Mouse (Mus musculus): Measurements from ENCODE around the gene Myoc. TPM values are rescaled to one million over a fixed set of nuclear protein-coding genes. Genes with fewer than 3 reads are reported as not detected.

Myoc gene
- polyA plus RNA-seq, 1 experiment: 0.99 TPM

GRCm38 (mm10) chr1:162636516-162636915 is 2.4 kb upstream of the Myoc start:
- Histone ChIP-seq H3K4me1 (ENCODE audit: control insufficient read depth, insufficient read depth, low read length) (no peaks in the 10 kb centered on the region), H3K36me3 (ENCODE audit: control insufficient read depth, insufficient read depth, low read length) (no peaks in the 10 kb centered on the region), H3K4me3 (ENCODE audit: control insufficient read depth, low read depth, low read length) (no peak overlapping the region), H3K27ac (ENCODE audit: control insufficient read depth, insufficient read depth, low read depth, low read length) (no peak overlapping the region), H3K27me3 (ENCODE audit: control insufficient read depth, insufficient read depth, low read length) (no peaks in the 10 kb centered on the region)
- TF ChIP-seq CTCF (IDR thresholded peaks at IDR 0.05; ENCODE audit: control insufficient read depth, insufficient read depth, insufficient replicate concordance, low read depth, low read length) (no peak), POLR2A (IDR thresholded peaks at IDR 0.05; ENCODE audit: control insufficient read depth, low read depth, low read length) (no peak)

DNA sequence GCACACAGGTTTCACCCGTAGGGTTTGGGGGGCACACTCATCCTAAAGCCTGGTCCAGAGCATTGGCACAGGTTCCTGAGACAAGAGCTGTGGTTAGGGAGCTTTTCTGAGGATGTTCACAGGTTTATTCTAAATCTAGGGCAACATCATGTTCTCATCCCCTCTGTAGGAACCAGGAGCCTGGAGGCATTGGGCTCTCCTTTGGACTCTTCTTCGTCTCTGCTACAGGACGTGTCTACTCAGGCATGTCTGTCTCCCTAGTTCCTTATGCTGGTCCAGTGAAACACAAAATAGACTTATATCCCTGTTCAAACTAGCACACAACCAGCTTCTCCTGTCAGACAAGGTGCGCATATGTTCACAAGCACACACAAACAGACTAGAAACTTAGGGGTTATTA is 420 bp upstream of the Myoc start:
- no peaks in the 10 kb centered on the region for H3K4me1 ChIP-seq (ENCODE audit: control insufficient read depth, insufficient read depth, low read length)
- TF ChIP-seq POLR2A (IDR thresholded peaks at IDR 0.05; ENCODE audit: control insufficient read depth, low read depth, low read length): no peak
- no peak for TF ChIP-seq CTCF (IDR thresholded peaks at IDR 0.05; ENCODE audit: control insufficient read depth, insufficient read depth, insufficient replicate concordance, low read depth, low read length)
- no peaks in the 10 kb centered on the region for H3K27me3 ChIP-seq (ENCODE audit: control insufficient read depth, insufficient read depth, low read length)
- no peaks in the 10 kb centered on the region for H3K36me3 ChIP-seq (ENCODE audit: control insufficient read depth, insufficient read depth, low read length)
- H3K4me3 ChIP-seq (ENCODE audit: control insufficient read depth, low read depth, low read length): no peak overlapping the region
- H3K27ac ChIP-seq (ENCODE audit: control insufficient read depth, insufficient read depth, low read depth, low read length): no peak overlapping the region

GRCm38 (mm10) chr1:162639861-162640260 is 906 bp downstream of the Myoc start:
- Histone ChIP-seq H3K4me1 (ENCODE audit: control insufficient read depth, insufficient read depth, low read length) (no peaks in the 10 kb centered on the region), H3K4me3 (ENCODE audit: control insufficient read depth, low read depth, low read length) (no peak overlapping the region), H3K36me3 (ENCODE audit: control insufficient read depth, insufficient read depth, low read length) (no peaks in the 10 kb centered on the region), H3K27ac (ENCODE audit: control insufficient read depth, insufficient read depth, low read depth, low read length) (no peak overlapping the region), H3K27me3 (ENCODE audit: control insufficient read depth, insufficient read depth, low read length) (no peaks in the 10 kb centered on the region)
- TF ChIP-seq CTCF (IDR thresholded peaks at IDR 0.05; ENCODE audit: control insufficient read depth, insufficient read depth, insufficient replicate concordance, low read depth, low read length) (no peak), POLR2A (IDR thresholded peaks at IDR 0.05; ENCODE audit: control insufficient read depth, low read depth, low read length) (no peak)

DNA sequence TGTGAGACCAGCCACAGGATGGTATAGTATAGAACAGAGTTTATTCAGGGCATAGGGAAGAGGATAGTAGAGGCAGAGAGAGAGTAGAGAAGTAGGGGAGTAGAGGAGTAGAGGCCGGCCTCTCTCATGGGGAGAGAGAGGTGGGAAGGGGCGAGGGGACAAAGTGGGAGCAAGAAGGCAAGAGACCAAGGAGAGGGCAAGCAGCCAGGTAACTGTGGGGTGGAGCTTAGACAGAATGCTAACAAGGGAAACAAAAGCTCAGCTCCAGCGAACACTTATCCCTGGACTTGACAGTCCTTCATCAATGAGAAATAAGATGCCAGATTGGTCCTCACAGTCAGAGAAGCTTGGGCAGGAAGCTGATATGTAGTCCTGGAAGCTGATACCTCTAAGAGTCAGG is 3.6 kb downstream of the Myoc start:
- Histone ChIP-seq H3K36me3 (ENCODE audit: control insufficient read depth, insufficient read depth, low read length) (no peaks in the 10 kb centered on the region), H3K27me3 (ENCODE audit: control insufficient read depth, insufficient read depth, low read length) (no peaks in the 10 kb centered on the region), H3K27ac (ENCODE audit: control insufficient read depth, insufficient read depth, low read depth, low read length) (no peak overlapping the region), H3K4me3 (ENCODE audit: control insufficient read depth, low read depth, low read length) (no peak overlapping the region), H3K4me1 (ENCODE audit: control insufficient read depth, insufficient read depth, low read length) (no peaks in the 10 kb centered on the region; the same call in none of the 2 replicates)
- no peak for TF ChIP-seq CTCF (IDR thresholded peaks at IDR 0.05; ENCODE audit: control insufficient read depth, insufficient read depth, insufficient replicate concordance, low read depth, low read length)
- TF ChIP-seq POLR2A (IDR thresholded peaks at IDR 0.05; ENCODE audit: control insufficient read depth, low read depth, low read length): no peak

- Histone ChIP-seq H3K4me3 (ENCODE audit: control insufficient read depth, low read depth, low read length) (no peak overlapping the region), H3K27me3 (ENCODE audit: control insufficient read depth, insufficient read depth, low read length) (no peaks in the 10 kb centered on the region), H3K4me1 (ENCODE audit: control insufficient read depth, insufficient read depth, low read length) (no peaks in the 10 kb centered on the region; the same call in none of the 2 replicates), H3K36me3 (ENCODE audit: control insufficient read depth, insufficient read depth, low read length) (no peaks in the 10 kb centered on the region), H3K27ac (ENCODE audit: control insufficient read depth, insufficient read depth, low read depth, low read length) (no peak overlapping the region)
- TF ChIP-seq POLR2A (IDR thresholded peaks at IDR 0.05; ENCODE audit: control insufficient read depth, low read depth, low read length) (no peak), CTCF (IDR thresholded peaks at IDR 0.05; ENCODE audit: control insufficient read depth, insufficient read depth, insufficient replicate concordance, low read depth, low read length) (no peak)
Measured at GRCm38 (mm10) chr1:162643752-162644151, 4.8 kb downstream of the Myoc start.

DNA sequence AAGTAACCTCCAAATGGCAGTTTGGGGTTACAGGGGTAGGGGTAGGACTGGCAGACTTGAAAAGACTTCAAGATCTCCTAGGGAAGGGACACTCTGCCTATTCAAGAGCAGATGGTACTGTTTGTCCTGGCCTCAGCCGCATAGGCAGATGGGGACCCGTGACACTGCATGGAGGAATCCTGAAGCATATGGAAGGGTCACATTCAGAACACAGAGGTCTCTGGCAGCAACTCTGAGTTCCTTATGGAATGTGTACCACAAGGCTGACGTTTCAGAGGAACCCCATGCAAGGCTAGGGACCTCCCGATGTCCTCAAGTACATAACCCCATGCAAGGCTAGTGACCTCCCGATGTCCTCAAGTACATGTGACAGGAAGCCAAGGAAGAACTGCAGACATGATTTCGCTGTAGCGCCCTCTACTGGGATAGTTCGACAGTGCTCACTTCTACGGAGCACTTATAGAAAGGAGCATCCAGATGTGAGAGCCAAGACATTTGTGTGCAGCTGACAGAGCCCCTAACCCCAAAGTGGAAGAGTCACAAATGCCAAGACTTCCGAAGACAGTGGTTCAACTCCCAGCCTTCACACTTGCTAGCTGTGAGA is 7.2 kb downstream of the Myoc start:
- Histone ChIP-seq H3K27me3 (ENCODE audit: control insufficient read depth, insufficient read depth, low read length) (no peaks in the 10 kb centered on the region), H3K36me3 (ENCODE audit: control insufficient read depth, insufficient read depth, low read length) (no peaks in the 10 kb centered on the region), H3K27ac (ENCODE audit: control insufficient read depth, insufficient read depth, low read depth, low read length) (no peak overlapping the region), H3K4me3 (ENCODE audit: control insufficient read depth, low read depth, low read length) (no peak overlapping the region), H3K4me1 (ENCODE audit: control insufficient read depth, insufficient read depth, low read length) (no peaks in the 10 kb centered on the region; the same call in none of the 2 replicates)
- TF ChIP-seq POLR2A (IDR thresholded peaks at IDR 0.05; ENCODE audit: control insufficient read depth, low read depth, low read length) (no peak), CTCF (IDR thresholded peaks at IDR 0.05; ENCODE audit: control insufficient read depth, insufficient read depth, insufficient replicate concordance, low read depth, low read length) (peak; percentile 26; the same call in 1 of the 2 replicates)

GRCm38 (mm10) chr1:162648416-162648815 is 9.5 kb downstream of the Myoc start:
- TF ChIP-seq CTCF (IDR thresholded peaks at IDR 0.05; ENCODE audit: control insufficient read depth, insufficient read depth, insufficient replicate concordance, low read depth, low read length) (no peak), POLR2A (IDR thresholded peaks at IDR 0.05; ENCODE audit: control insufficient read depth, low read depth, low read length) (no peak)
- H3K4me1 ChIP-seq (ENCODE audit: control insufficient read depth, insufficient read depth, low read length): no peaks in the 10 kb centered on the region; the same call in none of the 2 replicates
- no peak overlapping the region for H3K27ac ChIP-seq (ENCODE audit: control insufficient read depth, insufficient read depth, low read depth, low read length)
- H3K36me3 ChIP-seq (ENCODE audit: control insufficient read depth, insufficient read depth, low read length): no peaks in the 10 kb centered on the region
- no peak overlapping the region for H3K4me3 ChIP-seq (ENCODE audit: control insufficient read depth, low read depth, low read length)
- H3K27me3 ChIP-seq (ENCODE audit: control insufficient read depth, insufficient read depth, low read length): no peaks in the 10 kb centered on the region
